Mouse (Mus musculus) liver, embryonic 12.5 days (tissue): ENCODE results near the gene Kmo. TPM values are rescaled to one million over a fixed set of nuclear protein-coding genes. Genes with fewer than 3 reads are reported as not detected.

Source experiments
- ATAC-seq: fragments of 200-750 bp; cut with Nextera tagmentation; 2 replicates; pipeline ENCODE4 v1.8.0; 2017; ENCODE audit warnings: moderate number of reproducible peaks, mild to moderate bottlenecking, moderate library complexity
- H3K27ac ChIP-seq: fragments of 300-500 bp; sonication (generic); 2 replicates; pipeline ENCODE4 v1.5.1; 2016; ENCODE audit warnings: mild to moderate bottlenecking
- H3K27me3 ChIP-seq: fragments of 300-500 bp; sonication (generic); replicated peaks from 2 replicates; pipeline ENCODE4 v1.6.1; 2016; ENCODE audit warnings: mild to moderate bottlenecking, moderate library complexity
- H3K36me3 ChIP-seq: fragments of 300-500 bp; sonication (generic); 2 replicates; pipeline ENCODE4 v1.6.1; 2016; ENCODE audit warnings: mild to moderate bottlenecking, moderate library complexity
- H3K4me1 ChIP-seq: fragments of 300-500 bp; sonication (generic); 2 replicates; pipeline ENCODE4 v1.6.1; 2016
- H3K4me2 ChIP-seq: fragments of 300-500 bp; sonication (generic); 2 replicates; pipeline ENCODE4 v1.6.1; 2016; ENCODE audit warnings: mild to moderate bottlenecking, moderate library complexity
- H3K4me3 ChIP-seq: fragments of 300-500 bp; sonication (generic); 2 replicates; pipeline ENCODE4 v1.5.1; 2016; ENCODE audit warnings: mild to moderate bottlenecking, moderate library complexity
- H3K9ac ChIP-seq: fragments of 300-500 bp; sonication (generic); 2 replicates; pipeline ENCODE4 v1.6.1; 2016; ENCODE audit warnings: mild to moderate bottlenecking, moderate library complexity
- H3K9me3 ChIP-seq: fragments of 300-500 bp; sonication (generic); replicated peaks from 2 replicates; pipeline ENCODE4 v1.6.1; 2016; ENCODE audit warnings: mild to moderate bottlenecking, moderate library complexity
- WGBS: fragments of 180-500 bp; shearing (Covaris S2); methylation state at CpG from one replicate; pipeline ENCODE4 v1.1.7; 2016; ENCODE audit not compliant: insufficient replicate concordance; 5-methylcytosine and 5-hydroxymethylcytosine counted together
- polyA plus RNA-seq: library from polyadenylated mRNA; unstranded; fragments of >200 nt; fragmentation: Nextera tagmentation; extraction: Ambion mirVana; gene quantifications from 2 replicates; pipeline ENCODE4 v1.2.1, GENCODE M21; 2016

Gene Kmo
- polyA plus RNA-seq, 1 experiment from 2014 or later, result 2.9 TPM

DNA sequence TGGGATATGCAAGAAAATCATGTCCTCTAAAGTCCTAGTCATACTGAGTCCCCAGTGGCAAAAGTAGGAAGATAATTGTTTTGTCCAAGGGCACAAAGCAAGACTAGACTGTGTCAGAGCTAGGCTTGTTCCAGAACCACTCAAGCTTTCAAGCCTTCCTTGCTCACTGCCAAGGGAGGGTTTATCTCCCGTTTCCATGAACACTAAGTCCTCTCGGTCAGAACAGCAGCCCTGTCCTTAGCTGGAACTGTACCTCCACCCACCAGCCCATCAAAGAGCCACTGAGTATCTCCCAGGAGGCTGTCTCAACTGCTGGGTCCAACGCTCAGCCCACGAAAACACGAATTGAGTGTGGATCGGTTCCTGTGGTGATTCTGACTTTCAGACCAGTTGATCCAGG is 54.9 kb downstream of the Kmo start:
- Histone ChIP-seq H3K4me2 (no peak overlapping the region), H3K4me3 (no peak overlapping the region), H3K9me3 (no peaks in the 10 kb centered on the region), H3K36me3 (no peaks in the 10 kb centered on the region), H3K4me1 (no peaks in the 10 kb centered on the region), H3K9ac (no peak overlapping the region), H3K27me3 (no peaks in the 10 kb centered on the region), H3K27ac (no peak overlapping the region)
- no peak for ATAC-seq
- WGBS, result 71% methylated on average over 6 of the region's 6 CpGs

- H3K4me1 ChIP-seq, result no peaks in the 10 kb centered on the region
- H3K9me3 ChIP-seq, result no peaks in the 10 kb centered on the region
- no peak overlapping the region for H3K9ac ChIP-seq
- H3K36me3 ChIP-seq, result no peaks in the 10 kb centered on the region
- H3K4me3 ChIP-seq, result no peak overlapping the region
- H3K4me2 ChIP-seq, result no peak overlapping the region
- ATAC-seq, result no peak
- WGBS, result 64% methylated on average over 6 of the region's 6 CpGs
- H3K27me3 ChIP-seq, result no peaks in the 10 kb centered on the region
- H3K27ac ChIP-seq, result no peak overlapping the region
Observed at GRCm38 (mm10) chr1:175677459-175677858, 57.3 kb downstream of the Kmo start.

DNA sequence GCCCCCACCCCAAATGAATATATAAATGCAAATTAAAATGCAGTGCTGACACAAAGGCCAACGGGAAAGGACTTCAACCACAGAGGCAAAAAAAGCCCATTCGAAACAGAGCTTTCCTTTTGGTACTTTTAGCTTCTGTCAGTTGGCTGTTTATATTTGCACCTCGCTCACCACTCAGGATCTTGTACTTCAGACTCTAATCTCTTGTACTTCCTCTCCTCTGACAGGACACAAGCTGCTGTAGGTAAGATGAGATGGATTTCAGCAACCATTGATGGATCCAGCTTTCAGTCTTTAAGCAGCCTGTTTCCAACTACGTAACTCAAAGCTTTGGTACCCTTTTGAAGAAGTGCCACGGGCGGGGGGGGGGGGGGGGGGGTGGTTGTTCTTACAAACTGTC is 60.8 kb downstream of the Kmo start:
- Histone ChIP-seq H3K27ac (no peak overlapping the region), H3K9ac (no peak overlapping the region), H3K9me3 (no peaks in the 10 kb centered on the region), H3K4me3 (no peak overlapping the region), H3K4me2 (no peak overlapping the region), H3K4me1 (no peaks in the 10 kb centered on the region), H3K36me3 (peaks cover 6% of the 10 kb centered on the region; the same call in 1 of the 2 replicates), H3K27me3 (no peaks in the 10 kb centered on the region)
- WGBS, result 66% methylated on average over 6 of the region's 6 CpGs
- ATAC-seq, result no peak

DNA sequence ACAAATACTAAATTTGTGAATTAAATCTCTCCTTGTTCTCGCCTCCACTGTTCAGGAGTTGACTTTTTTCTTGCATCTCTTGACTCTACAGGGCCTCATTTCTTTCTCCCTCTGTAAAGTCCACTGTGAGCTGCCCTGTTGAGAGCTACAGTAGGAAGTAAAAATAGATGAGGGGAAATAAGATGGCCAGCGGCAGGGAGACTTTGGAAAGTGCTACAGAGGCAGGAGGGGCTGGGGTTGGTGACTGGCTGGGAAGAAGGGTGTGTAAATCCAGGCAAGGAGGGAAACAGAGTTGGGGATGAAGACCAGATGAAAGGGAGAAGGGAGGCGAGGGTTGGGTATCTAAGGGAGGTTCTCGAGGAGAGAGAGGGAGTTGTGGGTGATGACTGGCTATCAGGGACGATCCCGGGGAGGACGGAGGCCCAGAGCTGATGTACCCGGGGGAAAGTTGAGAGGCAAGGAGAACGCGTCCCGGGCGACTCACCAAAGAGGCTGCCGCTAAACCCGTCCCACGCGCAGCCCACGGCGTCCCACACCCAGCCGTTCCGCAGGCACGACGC is 71.6 kb downstream of the Kmo start:
- Histone ChIP-seq H3K4me1 (peaks cover 27% of the 10 kb centered on the region), H3K9me3 (no peaks in the 10 kb centered on the region), H3K27ac (peak overlapping the region; percentile 76), H3K4me3 (peak overlapping the region; percentile 75), H3K27me3 (no peaks in the 10 kb centered on the region), H3K4me2 (peak overlapping the region; percentile 98), H3K9ac (peak overlapping the region; percentile 82), H3K36me3 (peaks cover 13% of the 10 kb centered on the region; the same call in 1 of the 2 replicates)
- ATAC-seq, result no peak; the same call in 1 of the 2 replicates
- WGBS, result 2% methylated on average over 22 of the region's 22 CpGs

DNA sequence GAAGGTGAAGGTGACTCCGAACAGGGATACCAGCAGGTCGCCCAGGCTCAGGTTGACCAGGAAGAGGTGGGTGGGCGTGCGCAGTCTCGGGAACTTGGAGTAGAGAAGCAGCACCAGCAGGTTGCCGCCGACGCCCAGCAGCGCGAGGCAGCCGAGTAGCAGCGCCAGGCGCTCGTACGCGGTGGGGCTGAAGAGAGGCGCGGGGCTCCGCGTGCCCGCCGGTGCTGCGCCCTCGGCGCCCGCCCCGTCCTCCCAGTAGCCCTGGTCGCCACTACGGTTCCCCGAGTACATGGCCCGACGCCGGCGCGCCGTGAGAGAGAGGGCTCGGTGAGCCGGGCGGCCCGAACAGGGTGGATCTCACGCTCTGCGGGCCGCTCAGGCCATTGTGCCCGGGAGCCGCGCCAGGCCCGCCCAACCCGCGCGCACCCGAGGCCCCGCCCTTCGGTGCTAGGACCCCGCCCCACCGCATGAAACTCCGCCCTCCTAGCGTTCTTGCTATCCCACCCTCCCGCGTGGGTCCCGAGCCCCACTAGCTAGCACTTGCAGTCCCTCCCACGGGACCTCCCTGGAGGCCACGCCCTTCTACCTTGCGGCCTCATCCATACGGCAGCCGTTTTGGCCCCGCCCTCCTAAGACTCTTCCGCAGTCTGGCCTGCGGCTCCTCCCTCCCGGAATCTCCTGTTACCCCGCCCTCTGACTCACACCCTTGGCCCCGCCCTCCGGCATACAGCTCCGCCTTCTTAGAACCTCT is 72.2 kb downstream of the Kmo start, which contains the start of the genes Opn3 and Chml:
Gene Opn3 (minus strand): TSS at position 531 of the 751 bp plus-strand sequence.
Gene Chml (minus strand): TSS at position 656 of the 751 bp plus-strand sequence.
- Histone ChIP-seq H3K4me3 (peak within 1 kb of the TSS; percentile 75), H3K36me3 (peaks cover 9% of the 10 kb centered on the region; the same call in 1 of the 2 replicates), H3K27me3 (no peaks in the 10 kb centered on the region), H3K4me2 (peak within 1 kb of the TSS; percentile 98), H3K4me1 (peaks cover 27% of the 10 kb centered on the region), H3K9me3 (no peaks in the 10 kb centered on the region), H3K27ac (peak within 1 kb of the TSS; percentile 76), H3K9ac (peak within 1 kb of the TSS; percentile 82)
- WGBS, result under 1% methylated on average over 67 of the region's 73 CpGs
- peak; percentile 96 for ATAC-seq

GRCm38 (mm10) chr1:175692997-175693361 is 72.8 kb downstream of the Kmo start:
- WGBS, result 1% methylated on average over 17 of the region's 17 CpGs
- Histone ChIP-seq H3K9ac (peak overlapping the region; percentile 65), H3K36me3 (peaks cover 5% of the 10 kb centered on the region; the same call in 1 of the 2 replicates), H3K9me3 (no peaks in the 10 kb centered on the region), H3K4me2 (peak overlapping the region; percentile 98), H3K27me3 (no peaks in the 10 kb centered on the region), H3K4me3 (peak overlapping the region; percentile 75), H3K4me1 (peaks cover 27% of the 10 kb centered on the region), H3K27ac (peak overlapping the region; percentile 1; the same call in 1 of the 2 replicates)
- peak; percentile 21; the same call in 1 of the 2 replicates for ATAC-seq

DNA sequence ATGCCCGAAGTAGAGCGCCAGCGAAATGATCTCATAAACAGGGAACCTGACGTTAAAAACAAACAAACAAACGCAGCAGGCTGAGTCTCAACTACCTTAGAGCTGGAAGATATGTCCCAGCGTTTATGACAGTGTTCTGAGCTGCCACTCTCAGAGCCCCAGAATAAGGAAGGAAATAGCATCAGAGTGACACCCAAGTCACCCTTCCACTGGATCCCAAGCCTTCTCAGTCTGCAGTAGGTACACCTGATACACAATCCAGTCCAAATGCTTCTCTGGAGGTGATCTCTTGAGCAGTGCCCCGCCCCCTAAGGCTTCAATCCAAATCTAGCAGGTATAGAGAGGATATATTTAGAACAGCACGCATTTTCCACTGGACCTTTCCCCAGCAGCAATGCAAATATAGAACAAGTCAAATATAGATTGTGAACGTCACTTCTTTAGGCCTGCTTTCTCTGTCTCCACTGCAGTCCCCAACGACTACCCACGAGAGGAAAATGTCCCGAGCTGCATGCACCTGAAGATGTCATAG is 73.3 kb downstream of the Kmo start:
- Histone ChIP-seq H3K27me3 (no peaks in the 10 kb centered on the region), H3K4me2 (peak overlapping the region; percentile 98), H3K27ac (peak overlapping the region; percentile 1; the same call in 1 of the 2 replicates), H3K9ac (peak overlapping the region; percentile 65), H3K4me1 (peaks cover 27% of the 10 kb centered on the region), H3K4me3 (peak overlapping the region; percentile 75), H3K9me3 (no peaks in the 10 kb centered on the region), H3K36me3 (no peaks in the 10 kb centered on the region)
- 45% methylated on average over 12 of the region's 12 CpGs for WGBS
- ATAC-seq, result no peak

GRCm38 (mm10) chr1:175698293-175698692 is 78.1 kb downstream of the Kmo start, which contains the start of gene Wdr64:
Gene Wdr64, plus strand, starts transcription at chr1:175698593.
- Histone ChIP-seq H3K27me3 (no peaks in the 10 kb centered on the region), H3K9ac (no peak within 1 kb of the TSS), H3K9me3 (no peaks in the 10 kb centered on the region), H3K27ac (no peak within 1 kb of the TSS), H3K4me1 (peaks cover 4% of the 10 kb centered on the region; the same call in 1 of the 2 replicates), H3K4me3 (no peak within 1 kb of the TSS), H3K36me3 (no peaks in the 10 kb centered on the region), H3K4me2 (no peak within 1 kb of the TSS)
- WGBS, result 59% methylated on average over 1 of the region's 1 CpGs
- no peak for ATAC-seq

GRCm38 (mm10) chr1:175699375-175699774 is 79.2 kb downstream of the Kmo start:
- no peak overlapping the region for H3K4me3 ChIP-seq
- H3K36me3 ChIP-seq, result no peaks in the 10 kb centered on the region
- no peak for ATAC-seq
- H3K4me1 ChIP-seq, result no peaks in the 10 kb centered on the region
- no peaks in the 10 kb centered on the region for H3K9me3 ChIP-seq
- no peak overlapping the region for H3K27ac ChIP-seq
- 43% methylated on average over 3 of the region's 3 CpGs for WGBS
- H3K27me3 ChIP-seq, result no peaks in the 10 kb centered on the region
- H3K9ac ChIP-seq, result no peak overlapping the region
- no peak overlapping the region for H3K4me2 ChIP-seq

- H3K4me1 ChIP-seq, result no peaks in the 10 kb centered on the region
- H3K36me3 ChIP-seq, result no peaks in the 10 kb centered on the region
- no peak overlapping the region for H3K27ac ChIP-seq
- WGBS, result 20% methylated on average over 4 of the region's 4 CpGs
- no peak for ATAC-seq
- no peak overlapping the region for H3K4me2 ChIP-seq
- H3K27me3 ChIP-seq, result no peaks in the 10 kb centered on the region
- H3K9me3 ChIP-seq, result no peaks in the 10 kb centered on the region
- H3K4me3 ChIP-seq, result no peak overlapping the region
- H3K9ac ChIP-seq, result no peak overlapping the region
Observed at GRCm38 (mm10) chr1:175699796-175700195, 79.6 kb downstream of the Kmo start.

DNA sequence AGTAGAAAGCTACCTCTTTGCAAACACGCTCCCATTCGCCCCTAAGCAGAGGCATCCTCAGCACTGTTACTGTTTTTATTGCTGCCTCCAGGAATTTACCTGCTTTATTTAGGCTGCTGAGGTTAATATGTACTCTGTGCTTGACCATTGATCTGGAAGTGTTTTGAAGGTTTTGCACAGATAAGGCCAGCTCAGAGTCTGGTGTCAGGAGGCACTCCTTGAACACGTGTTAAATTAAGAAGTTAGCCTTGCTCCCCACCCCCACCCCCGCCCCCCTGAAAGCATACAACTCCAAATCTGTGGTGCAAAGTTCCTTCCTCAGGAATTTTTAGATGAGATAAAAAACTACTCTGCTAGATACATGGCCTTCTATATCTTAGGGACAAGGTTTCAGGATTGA is 81.0 kb downstream of the Kmo start:
- no peak for ATAC-seq
- H3K4me3 ChIP-seq, result no peak overlapping the region

GRCm38 (mm10) chr1:175707599-175707998 is 87.4 kb downstream of the Kmo start:
- Histone ChIP-seq H3K27ac (no peak overlapping the region), H3K4me1 (no peaks in the 10 kb centered on the region), H3K27me3 (no peaks in the 10 kb centered on the region), H3K36me3 (no peaks in the 10 kb centered on the region), H3K4me3 (no peak overlapping the region), H3K9ac (no peak overlapping the region), H3K9me3 (no peaks in the 10 kb centered on the region), H3K4me2 (no peak overlapping the region)
- 58% methylated on average over 5 of the region's 5 CpGs for WGBS
- ATAC-seq, result no peak

More for the DNA sequence above, 81.0 kb downstream of the Kmo start:
- H3K9ac ChIP-seq, result no peak overlapping the region
- H3K4me1 ChIP-seq, result no peaks in the 10 kb centered on the region
- no peak overlapping the region for H3K27ac ChIP-seq
- no peaks in the 10 kb centered on the region for H3K9me3 ChIP-seq
- H3K36me3 ChIP-seq, result no peaks in the 10 kb centered on the region
- 52% methylated on average over 4 of the region's 4 CpGs for WGBS
- H3K4me2 ChIP-seq, result no peak overlapping the region
- no peaks in the 10 kb centered on the region for H3K27me3 ChIP-seq
